Mouse (Mus musculus) left cerebral cortex, adult 2 months (tissue): ENCODE results near the gene Fzr1. TPM values are rescaled to one million over a fixed set of nuclear protein-coding genes. Genes with fewer than 3 reads are reported as not detected.

Experiments
- DNase-seq, 2 experiments: peaks; one replicate each; pipeline ENCODE4 v3.0.0; 2021 to 2022; ENCODE audit warnings: low spot score in 2 of 2, mixed read lengths in 1 of 2; ENCODE audit errors: extremely low spot score in 1 of 2
- H3K27ac ChIP-seq: fragments of 200-600 bp; 2 replicates; pipeline ENCODE4 v1.8.1; 2022
- H3K4me3 ChIP-seq: fragments of 200-600 bp; 2 replicates; pipeline ENCODE4 v1.8.1; 2022
- CTCF ChIP-seq: fragments of 200-600 bp; IDR thresholded peaks from 2 replicates; pipeline ENCODE4 v1.8.1; 2022; ENCODE audit warnings: antibody characterized with exemption, mild to moderate bottlenecking, moderate library complexity
- intact Hi-C: fragments of 180-260 bp; cut with DNase I; formaldehyde crosslinking; loops from one replicate; pipeline ENCODE4 v1.15.1; 2025
- total RNA-seq, 2 experiments: library from RNA; stranded (reverse); gene quantifications; 2 replicates each; pipeline ENCODE4 v1.2.3; 2021

Gene Fzr1
- total RNA-seq, 2 experiments from 2014 or later: 69.1 to 70.6 TPM

DNA sequence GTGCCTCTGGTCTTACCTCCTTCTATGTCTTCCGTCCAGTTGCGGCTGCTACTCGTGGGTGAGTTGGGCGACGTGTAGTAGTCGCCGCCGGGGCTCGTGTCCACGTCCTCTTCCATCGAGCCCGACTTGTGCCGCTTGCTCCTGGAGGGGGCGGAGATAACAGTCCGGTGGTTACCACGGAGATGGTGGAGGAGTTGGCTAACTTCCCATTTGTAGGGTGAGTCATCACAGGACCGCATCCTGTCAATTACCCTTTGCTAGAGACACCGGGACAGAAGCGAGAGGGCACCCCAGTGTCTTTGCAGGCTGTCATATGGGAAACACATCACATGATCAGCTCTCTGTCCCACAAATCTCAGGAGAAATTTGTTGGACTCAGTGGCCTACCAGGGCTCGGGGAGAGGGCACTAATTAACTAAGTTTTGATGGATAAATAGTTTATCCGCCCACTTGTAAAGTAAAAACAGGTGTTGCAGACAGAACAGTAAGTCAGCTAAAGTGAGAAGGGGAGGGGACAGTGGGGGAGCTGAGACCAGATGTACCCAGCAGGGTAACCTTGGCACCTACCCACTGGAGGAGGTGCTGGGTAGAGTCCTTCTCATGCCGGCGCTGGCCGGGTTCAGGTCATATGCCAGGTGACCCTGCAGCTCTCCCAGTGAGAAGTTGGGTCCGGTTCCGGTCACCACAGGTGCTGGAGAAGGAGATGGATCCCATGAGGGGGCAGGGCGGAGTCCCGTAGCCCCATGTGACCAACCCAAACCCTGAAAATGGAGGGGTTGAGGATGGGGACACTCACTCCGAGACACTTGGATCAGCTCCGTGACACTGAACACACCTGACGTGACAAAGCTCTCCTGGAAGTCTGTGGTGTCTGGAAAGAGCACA is 29.5 kb upstream of the Fzr1 start:
- peak overlapping the region; percentile 56 for H3K27ac ChIP-seq
- DNase-seq: peak; percentile 69 to 70
- TF ChIP-seq CTCF: no peak; the same call in 1 of the 2 replicates
- 0 out of 2 replicates have a peak overlapping the region, but pooled peaks have one; percentile 3 for H3K4me3 ChIP-seq
- intact Hi-C loops: no loop called here

DNA sequence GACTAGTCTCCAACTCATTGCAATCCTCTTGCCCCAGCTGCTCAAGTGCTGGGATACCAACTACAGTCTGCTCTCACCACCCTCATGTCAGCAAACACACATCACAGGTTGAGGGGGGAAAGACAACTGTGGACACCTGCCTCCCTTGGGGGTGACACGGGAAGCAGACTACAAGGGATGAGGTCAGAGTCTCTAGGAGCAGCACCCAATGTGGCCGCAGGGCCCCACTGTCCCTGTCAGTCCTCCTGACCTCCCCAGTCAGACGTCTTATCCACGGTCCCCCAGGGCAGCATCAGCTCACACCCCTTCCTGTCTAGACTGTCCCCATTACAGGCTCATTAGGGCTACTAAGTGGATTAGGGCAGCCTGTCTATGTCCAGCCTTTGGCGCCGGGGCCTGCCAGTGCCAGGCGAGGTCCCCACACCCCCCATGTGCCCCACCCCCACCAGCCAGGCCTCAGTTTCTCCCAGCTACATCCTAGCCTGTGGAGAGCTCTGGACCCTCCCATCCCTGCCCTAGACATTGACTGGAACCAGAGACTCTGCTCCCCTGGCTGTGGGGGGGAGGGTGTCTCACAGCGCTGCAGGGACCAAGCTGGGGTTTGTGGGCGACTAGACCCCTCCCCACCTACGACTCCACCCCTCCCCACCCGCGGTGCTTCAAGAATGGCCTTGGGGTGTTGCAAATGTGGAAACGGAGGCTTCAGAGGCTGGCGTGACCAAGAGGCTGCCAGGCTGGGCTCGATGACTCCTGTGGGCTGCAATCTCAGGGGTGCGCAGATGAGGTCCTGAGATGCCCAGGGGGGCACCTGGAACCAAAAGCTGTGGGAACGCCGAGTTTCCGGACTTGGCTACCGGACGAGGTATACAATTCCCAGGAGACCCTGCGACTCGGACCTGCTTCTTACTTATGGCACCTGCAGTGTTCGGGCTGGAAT is 28.5 kb upstream of the Fzr1 start:
- intact Hi-C loops: no loop called here
- no peak for TF ChIP-seq CTCF
- no peak for DNase-seq
- Histone ChIP-seq H3K4me3 (0 out of 2 replicates have a peak overlapping the region, but pooled peaks have one; percentile 3), H3K27ac (peak overlapping the region; percentile 56)

DNA sequence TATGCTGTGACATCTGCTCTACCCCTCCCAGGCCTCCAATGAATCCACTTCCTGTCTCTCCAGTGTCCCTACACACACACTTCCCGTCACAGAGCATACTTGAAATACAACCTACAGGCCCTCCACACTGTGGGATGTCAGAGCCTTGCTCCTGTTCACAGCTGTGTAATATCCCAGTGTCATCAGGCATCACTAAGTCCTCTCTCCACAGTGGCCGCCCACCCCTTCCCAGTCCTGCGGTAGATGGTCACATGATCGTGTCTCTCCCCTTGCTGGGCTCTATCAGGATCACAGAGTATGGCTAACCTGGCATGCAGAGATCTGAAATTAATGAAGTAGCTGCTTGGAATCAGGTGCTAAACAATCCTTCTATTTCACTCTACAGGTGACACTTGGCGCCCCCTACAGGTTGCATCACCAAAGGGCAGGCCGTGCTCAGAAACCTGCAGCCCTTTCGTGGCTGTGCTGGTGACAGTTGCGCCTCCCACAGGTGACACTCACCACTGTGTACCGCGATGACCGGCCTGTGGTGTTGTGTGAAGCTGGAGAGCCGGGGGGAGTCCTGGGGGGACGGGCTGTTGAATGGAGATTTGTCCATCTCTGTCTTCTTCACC is 27.4 kb upstream of the Fzr1 start:
- DNase-seq: peak; percentile 59 to 64
- Histone ChIP-seq H3K4me3 (no peak overlapping the region), H3K27ac (no peak overlapping the region)
- intact Hi-C loops: no loop called here
- TF ChIP-seq CTCF: peak; percentile 81

DNA sequence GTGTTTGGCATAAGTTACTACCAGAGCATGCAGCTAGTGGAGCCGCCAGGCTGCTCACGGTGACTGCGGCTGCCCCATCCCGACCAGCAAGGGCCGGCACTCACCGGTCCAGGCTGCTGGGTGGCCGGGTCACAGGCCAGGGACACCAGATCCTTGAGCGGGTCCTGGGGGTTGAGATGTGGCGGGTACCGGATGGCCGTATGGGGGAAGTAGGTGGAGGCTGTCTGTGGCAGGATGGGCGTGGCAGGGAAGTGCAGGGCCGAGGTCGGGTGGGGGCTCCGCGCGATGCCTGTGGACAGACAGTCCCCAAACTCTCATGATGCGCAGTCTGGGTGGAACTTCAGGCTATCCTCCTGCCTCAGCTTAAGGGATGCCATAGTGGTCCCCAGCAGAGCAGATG is 26.4 kb upstream of the Fzr1 start:
- H3K27ac ChIP-seq: no peak overlapping the region; the same call in 1 of the 2 replicates
- TF ChIP-seq CTCF: no peak
- intact Hi-C loops: no loop called here
- DNase-seq: no peak
- no peak overlapping the region for H3K4me3 ChIP-seq

DNA sequence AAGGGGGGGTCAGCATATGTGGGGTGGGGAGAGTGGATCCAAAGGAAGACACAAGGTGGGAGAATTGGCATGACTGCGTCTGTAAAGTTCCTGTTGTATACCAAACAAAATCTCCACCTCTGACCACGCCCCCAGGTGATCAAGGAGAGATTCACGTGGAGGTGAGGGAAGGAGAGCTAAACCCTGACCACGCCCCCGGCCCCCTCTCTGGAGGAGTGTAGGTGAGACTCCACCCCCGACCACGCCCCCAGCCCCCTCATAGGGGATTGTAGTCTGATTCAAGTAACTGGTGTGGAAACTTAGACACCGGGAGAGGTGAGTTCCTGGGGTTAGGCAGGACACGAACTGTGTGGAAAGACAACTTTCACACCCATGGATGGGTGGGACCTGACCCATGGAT is 25.8 kb upstream of the Fzr1 start:
- no peak overlapping the region for H3K27ac ChIP-seq
- TF ChIP-seq CTCF: no peak
- H3K4me3 ChIP-seq: no peak overlapping the region
- intact Hi-C loops: no loop called here
- no peak for DNase-seq

DNA sequence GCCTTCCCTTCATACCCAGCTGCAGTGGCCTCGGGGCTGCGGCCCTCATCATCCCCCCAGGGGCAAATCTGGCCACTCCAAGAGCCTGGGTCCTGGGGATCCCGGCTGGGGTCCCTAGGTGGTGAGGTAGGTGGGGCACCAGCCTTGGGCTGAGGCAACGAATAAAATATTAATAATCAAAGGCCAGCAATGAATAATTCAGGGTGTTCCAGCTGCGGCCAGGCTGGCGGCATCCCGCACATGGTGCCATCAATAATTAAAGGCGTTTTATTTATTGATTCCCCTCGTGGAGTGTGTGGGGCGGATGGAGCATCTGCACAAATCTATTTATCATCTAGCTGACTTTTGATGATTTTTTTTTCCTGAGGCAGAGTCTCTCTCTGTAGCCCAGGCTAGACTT is 25.2 kb upstream of the Fzr1 start:
- no peak for DNase-seq
- TF ChIP-seq CTCF: no peak
- no peak overlapping the region for H3K4me3 ChIP-seq
- intact Hi-C loops: no loop called here
- peak overlapping the region; percentile 85; the same call in 1 of the 2 replicates for H3K27ac ChIP-seq

DNA sequence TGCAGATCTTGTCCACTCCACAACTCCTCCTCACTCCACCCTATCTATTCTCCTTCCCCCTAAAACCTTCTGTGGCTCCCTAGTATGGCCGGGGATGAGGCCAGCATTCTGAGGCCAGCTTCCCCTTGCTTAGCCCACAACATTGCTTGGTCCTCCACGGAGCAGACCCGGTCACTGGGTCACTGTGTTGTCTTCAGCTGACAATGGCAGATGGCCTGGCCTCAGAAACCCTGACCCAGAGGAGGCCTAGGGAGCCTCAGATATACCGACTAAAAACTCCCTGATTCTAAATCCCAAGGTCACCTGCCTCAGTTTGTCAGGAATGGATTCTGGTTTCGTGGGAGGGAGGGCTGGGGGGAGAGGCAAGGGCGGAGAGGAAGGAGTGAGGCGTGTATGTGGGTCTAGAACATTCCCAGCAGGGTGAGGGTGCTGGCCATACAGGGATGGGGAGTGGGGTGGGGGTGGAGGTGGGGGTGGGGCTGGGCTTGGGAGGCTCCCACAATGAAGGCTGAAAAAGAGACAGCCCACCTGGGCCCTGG is 24.0 kb upstream of the Fzr1 start:
- H3K27ac ChIP-seq: peak overlapping the region; percentile 85
- H3K4me3 ChIP-seq: no peak overlapping the region
- intact Hi-C loops: no loop called here
- no peak for DNase-seq
- TF ChIP-seq CTCF: no peak

DNA sequence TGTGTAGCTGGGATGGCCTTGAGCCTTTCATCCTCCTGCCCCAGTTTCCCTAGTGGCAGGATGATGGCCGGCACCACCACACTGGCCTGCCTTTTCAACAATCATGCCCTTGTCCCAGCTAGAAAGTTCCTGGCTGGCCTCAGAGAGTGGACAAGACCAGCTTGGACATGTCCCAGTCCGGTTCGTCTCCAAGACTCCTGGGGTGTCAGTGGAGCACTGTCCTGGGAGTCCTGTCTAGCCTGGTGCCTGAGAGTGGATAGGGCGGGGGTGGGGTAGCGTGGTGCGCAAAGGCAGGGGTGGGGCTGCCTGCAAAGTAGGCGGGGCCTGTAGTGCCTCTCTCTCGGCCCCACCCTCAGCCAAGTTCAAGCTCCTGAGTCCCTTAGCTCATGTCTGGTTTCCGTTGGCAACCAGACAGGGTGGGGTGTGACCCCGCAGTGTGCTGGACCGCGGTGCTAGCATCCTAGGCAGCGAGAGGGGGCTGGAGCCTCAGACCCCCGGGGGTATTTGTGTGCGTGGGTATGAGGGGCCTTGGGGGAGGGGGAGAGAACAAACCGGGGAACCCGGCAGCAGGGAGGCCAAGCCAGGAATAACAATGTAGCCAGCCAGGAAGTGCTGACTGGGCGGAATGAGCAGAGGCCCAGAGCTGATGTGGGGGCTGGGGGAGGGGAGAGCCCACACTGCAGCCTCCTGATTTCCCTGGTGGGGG is 23.4 kb upstream of the Fzr1 start:
- peak; percentile 7; the same call in 1 of the 2 replicates for TF ChIP-seq CTCF
- no peak overlapping the region for H3K4me3 ChIP-seq
- peak in 1 of 2 experiments; percentile 52 for DNase-seq
- intact Hi-C loops: no loop called here
- H3K27ac ChIP-seq: peak overlapping the region; percentile 85

DNA sequence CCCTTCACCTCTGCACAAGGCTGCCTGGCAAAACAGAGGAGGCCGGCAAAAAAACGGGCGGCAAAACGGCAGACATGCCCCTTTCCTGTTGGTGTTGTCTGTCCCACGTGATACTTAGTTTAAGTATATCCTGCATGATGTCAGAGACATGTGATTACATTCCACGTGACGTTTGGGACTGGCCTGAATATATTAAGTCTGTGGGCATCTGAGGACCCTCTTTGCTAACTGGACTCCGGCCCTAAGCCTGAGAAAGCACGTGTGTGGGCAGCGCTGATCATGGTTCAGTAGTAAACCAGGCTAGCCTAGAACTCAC is 22.8 kb upstream of the Fzr1 start:
- Histone ChIP-seq H3K27ac (peak overlapping the region; percentile 85), H3K4me3 (no peak overlapping the region)
- DNase-seq: no peak
- intact Hi-C loops: no loop called here
- TF ChIP-seq CTCF: no peak

DNA sequence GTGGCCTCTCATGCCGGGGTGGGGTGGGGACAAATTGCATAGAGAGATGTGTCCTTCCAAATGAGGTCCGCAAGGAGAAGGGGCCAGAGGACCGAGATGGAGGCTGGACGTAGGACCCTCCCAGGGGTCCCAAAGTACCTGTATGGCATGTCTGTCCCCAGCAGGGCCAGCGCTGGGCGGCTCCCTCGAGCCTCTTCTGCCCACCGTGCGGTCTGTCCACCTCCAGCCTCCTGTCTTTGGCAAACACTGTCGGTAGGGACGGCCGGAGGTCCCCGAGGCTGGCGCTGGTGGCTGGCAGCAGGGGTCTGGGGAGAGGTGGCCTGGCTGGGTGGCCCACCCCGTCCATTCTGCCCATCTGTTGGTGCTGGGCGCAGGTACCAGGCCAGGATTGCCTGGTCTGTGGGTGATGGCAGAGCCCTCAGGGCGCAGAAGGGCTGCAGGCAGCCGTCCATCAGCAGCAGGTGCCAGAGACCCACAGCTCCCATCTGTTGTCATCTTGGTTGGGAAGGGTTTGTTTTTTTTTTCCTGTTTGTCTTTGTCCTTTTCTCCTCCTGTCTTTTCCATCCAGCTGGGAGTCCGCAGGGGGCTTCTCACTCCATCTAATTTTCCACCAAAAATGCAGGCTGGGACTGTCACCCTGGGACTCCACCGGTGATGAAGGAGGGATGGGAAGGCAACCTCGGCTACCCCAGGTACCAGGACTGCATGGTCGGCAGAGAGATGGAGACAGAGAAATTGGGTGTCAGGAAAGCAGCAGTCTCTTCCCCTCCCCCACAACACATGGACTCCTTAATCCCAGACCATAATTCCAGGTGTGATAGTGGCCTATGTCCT is 22.3 kb upstream of the Fzr1 start:
- TF ChIP-seq CTCF: no peak
- no peak for DNase-seq
- intact Hi-C loops: no loop called here
- Histone ChIP-seq H3K4me3 (peak overlapping the region; percentile 31), H3K27ac (peak overlapping the region; percentile 85)
